Mouse (Mus musculus) monocyte, adult 5-6 weeks (primary cell): ENCODE data around the gene Bcor. TPM values are rescaled to one million over a fixed set of nuclear protein-coding genes. Genes with fewer than 3 reads are reported as not detected.

Experiments used
- ATAC-seq: fragments of 153-309, 156-312 bp; replicated peaks from 2 replicates; pipeline ENCODE4 v1.8.0; 2017; ENCODE audit warnings: mild to moderate bottlenecking; ENCODE audit not compliant: low TSS enrichment, insufficient number of reproducible peaks, severe bottlenecking, poor library complexity, low FRiP score
- total RNA-seq: library from RNA; stranded (forward); fragments of 200-1000, 200-491, 200-594 nt; gene quantifications from 3 replicates; pipeline ENCODE4 v1.2.3, GENCODE M21; 2017

The Bcor gene
- total RNA-seq, 1 experiment from 2014 or later = 26.0 TPM

DNA sequence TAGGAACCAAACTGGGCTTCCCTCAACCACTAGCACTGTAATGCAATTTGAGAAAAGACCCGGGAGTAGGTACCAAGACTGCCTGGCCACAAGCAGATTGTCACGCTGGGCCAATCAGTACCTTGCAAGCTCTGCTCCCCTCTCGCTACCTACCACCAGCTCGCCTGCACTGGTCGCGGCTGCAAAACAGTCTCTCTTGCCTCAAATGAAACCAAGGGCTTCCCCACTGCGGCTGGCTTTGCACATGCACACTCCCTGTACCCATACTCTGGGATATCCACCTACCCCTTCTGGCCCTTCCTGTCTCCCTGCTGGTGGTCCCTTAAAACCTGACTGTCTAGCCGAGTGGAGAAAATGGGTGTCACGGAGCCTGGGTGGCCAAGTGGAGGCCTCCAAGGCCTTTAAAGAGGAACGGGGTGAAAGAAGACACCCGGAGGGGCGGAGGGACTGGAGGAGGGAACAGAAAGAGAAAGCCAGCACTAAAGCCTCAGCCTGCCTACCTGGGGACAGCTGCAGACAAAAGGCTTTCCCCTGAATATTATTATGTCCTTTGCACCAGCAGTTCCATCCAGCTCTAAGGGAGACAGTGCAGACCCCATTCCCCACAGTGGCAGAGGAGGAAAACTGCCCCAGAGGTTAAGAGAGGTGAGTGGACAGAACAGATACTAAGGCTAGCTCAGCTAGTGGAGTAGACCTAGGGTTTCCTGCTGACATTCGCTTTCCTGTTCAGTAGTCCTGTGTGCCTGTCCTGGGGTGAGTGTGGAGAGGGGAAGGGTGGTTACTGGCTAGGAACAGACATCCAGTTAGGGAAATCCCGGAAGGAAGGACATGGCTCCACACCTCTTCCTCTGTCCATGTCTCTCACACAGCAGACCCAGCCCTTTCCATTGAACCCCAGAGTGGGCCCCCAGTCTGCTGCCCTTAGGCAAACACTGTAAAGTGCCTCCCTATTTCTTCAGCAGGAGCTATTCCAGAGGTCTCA lies 30.0 kb downstream of the Bcor start:
- ATAC-seq = no peak

- ATAC-seq = no peak
Observed at GRCm38 (mm10) chrX:12129230-12129629, 30.9 kb downstream of the Bcor start.

DNA sequence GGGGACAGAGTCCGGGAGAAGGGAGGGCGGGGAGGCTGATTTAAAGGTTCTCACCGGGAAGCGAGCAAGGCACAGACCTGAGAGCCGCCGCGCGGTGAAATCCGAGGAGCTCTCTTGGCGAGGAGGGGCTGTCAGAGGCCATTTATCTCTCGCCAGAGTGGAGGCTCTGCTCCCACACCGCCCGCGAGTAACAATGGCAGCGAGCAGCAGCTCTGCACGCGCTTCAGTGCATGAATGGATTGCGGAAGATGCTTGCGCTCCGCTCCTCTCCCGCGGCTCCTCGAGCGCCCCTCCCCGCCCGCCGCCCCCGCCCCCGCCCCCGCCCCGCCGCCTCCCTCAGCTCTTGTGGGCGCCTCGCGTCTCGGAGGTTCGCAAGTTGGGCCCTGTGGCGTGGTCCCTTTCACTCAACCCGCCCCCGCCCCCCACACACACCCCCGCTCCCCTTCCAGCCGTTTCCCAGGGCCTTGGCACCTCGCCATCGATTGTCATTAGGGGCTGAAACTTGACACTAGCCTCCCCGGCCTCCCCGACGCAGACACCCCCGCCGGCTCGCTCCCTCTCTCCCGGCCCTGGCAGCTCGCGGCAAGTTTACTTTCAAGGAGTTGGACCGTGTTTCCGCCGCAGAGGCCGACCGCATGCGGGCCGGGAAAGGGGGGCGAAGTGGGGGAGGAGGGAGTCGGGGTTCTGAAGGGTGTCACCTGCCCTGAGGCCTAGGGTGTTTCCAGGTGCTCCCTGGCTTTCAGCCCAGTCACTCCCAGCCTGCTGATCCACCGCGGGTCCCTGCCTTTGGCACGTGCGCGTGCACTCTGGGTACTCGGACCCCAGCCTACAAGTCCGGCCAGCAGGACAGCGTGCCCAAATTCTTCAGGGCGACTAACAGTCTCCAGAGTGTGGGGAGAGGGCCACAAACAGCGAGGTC lies 31.7 kb downstream of the Bcor start:
- ATAC-seq = no peak

GRCm38 (mm10) chrX:12127799-12128164 lies 32.4 kb downstream of the Bcor start:
- ATAC-seq = no peak

- ATAC-seq = no peak
Observed at GRCm38 (mm10) chrX:12127106-12127670, 33.0 kb downstream of the Bcor start.

DNA sequence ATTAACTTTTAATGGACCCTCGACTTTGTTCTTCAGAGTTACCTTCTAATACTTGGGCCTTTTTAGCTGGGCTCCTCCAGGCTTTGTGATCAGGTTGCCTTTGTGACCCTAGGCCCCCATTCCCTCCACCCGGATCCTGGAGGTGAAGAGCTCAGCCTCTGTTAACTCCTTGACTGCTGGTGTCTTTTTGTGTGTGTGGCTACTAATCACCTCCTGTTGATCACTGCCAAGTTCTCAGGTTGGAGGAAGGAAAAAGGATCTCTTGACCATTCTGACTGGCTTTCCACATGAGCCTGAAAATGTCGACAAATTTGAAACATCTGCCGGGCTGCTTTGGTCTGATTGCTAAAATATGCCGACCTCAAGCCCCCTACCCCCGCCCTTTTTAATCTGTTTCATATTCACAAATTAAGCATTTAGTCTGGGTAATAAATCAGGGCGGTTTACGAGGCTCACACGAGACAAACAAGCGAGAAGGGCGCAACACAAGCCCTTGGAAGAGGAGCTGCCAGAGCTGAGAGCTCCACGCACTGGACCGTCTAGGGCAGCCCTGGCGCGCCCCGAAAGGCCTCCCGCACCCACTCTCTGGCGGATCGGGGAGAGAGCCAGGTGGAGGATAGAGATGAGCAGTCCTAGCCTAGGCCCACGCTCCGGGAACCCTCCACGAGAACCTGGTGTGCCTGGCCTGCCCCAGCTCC lies 33.6 kb downstream of the Bcor start:
- ATAC-seq = no peak

- ATAC-seq = no peak
Observed at GRCm38 (mm10) chrX:12124571-12124970, 35.6 kb downstream of the Bcor start.

GRCm38 (mm10) chrX:12123687-12124087 lies 36.5 kb downstream of the Bcor start:
- ATAC-seq = no peak

DNA sequence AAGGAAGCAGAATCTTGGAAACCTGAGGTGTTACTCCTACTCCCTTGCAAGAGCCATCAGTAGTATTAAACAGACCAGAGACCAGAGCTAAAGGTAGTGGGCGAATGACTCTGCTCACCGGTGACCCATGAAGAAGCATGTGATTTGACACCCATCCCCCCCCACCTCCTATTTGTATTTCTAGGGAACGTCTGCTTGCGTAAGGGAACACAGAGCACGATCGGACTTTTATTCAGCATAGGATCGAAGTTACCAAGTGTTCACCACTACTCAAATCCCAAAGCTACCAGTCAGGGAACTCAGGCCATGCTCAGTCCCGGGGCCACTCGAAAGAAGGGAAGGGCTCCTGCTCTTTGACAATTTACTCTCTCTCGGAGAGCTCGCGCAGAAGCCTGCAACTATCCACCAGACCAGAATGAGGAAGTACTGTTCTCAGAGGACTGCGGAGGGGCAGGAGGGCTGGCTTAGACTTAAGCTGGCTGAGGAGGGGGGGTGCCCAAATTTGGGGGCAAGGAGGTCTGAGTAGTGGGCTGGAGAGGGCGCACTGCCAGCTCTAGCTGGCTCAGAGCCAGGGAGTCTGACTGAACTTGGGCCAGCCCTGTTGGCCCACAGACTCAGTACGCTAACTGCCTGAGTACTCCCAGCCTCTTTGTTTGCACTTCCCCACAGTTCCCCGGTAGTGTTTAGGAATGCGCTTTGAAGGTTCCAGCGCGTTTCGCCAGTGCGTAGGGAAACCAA lies 37.4 kb downstream of the Bcor start:
- no peak for ATAC-seq

- no peak for ATAC-seq
Observed at GRCm38 (mm10) chrX:12119476-12119875, 40.7 kb downstream of the Bcor start.

- no peak for ATAC-seq
Observed at GRCm38 (mm10) chrX:12116128-12116527, 44.0 kb downstream of the Bcor start.

GRCm38 (mm10) chrX:12112166-12112565 lies 48.0 kb downstream of the Bcor start:
- ATAC-seq = no peak

DNA sequence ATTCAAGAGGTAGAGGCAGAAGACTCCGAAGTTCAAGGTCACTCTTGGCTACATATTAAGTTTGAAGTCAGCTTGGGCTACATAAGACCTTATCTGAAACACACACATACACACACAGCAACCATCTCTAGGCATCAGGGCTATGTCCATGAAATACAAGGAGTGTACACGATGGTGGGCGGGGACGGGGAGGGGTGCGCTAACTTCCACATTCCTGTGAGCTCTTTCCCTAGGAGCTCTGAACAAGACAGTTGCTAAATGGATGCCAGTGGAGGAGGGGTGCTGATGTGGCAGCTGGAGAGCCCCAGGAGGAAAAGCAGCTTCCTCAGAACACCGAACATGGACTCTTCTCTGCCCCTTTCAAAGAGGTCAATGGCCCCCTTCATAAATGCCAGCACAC lies 49.6 kb downstream of the Bcor start:
- no peak for ATAC-seq

DNA sequence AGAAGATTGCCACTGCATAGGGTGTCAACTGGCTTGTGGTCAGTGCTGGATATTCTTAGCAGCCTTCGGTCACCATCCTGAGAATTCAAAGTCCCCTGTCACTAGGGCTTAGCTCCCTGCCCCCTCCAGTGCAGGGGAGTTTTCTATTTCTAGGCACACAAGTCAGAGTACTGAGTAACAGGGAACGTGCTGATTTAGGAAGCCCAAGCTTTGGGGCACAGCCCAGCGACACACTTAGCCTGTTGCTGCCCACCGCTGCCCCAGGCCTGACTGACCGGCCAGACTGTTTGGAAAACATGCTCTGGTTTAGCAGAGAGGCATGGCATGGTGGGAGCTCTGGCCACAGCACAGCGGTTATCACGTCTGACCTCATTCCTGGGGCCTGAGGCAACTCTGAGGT lies 54.8 kb downstream of the Bcor start:
- no peak for ATAC-seq

GRCm38 (mm10) chrX:12096783-12097526 lies 63.2 kb downstream of the Bcor start:
- no peak for ATAC-seq

GRCm38 (mm10) chrX:12093371-12093770 lies 66.8 kb downstream of the Bcor start:
- ATAC-seq = no peak

DNA sequence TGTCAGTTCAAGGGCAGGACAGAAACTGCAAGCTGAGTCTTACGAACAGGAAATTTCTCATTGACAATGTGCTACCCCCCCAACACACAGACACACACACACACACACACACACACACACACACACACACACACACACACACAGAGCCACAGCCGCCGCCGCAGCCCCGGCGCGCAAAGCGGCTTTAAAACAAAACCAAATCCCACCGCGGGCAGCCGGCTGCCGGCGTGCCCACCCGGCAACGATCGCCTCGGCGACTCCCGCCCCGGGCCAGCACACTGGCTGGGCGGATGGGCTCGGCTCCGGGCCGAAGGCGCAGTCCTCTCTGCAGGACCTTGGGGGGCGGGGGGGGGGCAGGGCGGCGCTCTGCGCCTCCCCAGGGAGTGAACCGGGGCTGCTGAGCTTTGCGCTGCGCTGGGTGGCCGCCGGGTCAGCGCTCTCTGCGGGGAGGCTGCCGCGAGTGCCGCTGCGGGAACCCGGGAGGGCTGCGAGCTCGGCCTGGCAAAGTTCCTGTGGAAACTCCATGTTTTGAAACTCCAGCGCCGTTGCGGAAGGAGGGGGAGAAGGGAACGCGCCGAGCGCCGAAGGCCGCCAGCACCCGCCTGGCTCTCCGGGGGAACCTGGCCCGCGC lies 68.6 kb downstream of the Bcor start:
- ATAC-seq = no peak
